Mouse (Mus musculus) embryonic facial prominence, embryonic 11.5 days (tissue): ENCODE data around the gene Cdkn3. TPM values are rescaled to one million over a fixed set of nuclear protein-coding genes. Genes with fewer than 3 reads are reported as not detected.

Experiments used
- ATAC-seq: fragments of 200-750 bp; cut with Nextera tagmentation; replicated peaks from 2 replicates; pipeline ENCODE4 v1.8.0; 2017; ENCODE audit warnings: low read depth; ENCODE audit not compliant: insufficient number of reproducible peaks, low FRiP score, low TSS enrichment
- DNase-seq: peaks from one replicate; pipeline ENCODE4 v3.0.0-alpha.2; 2015; ENCODE audit warnings: low spot score
- H3K27ac ChIP-seq: fragments of 300-500 bp; sonication (generic); replicated peaks from 2 replicates; pipeline ENCODE4 v1.5.1; 2014; ENCODE audit warnings: mild to moderate bottlenecking, low read depth, low read length, control low read depth
- H3K27me3 ChIP-seq: fragments of 300-500 bp; sonication (generic); 2 replicates; pipeline ENCODE4 v1.6.1; 2014; ENCODE audit warnings: mild to moderate bottlenecking, low read length, moderate library complexity, mixed read lengths; ENCODE audit not compliant: control insufficient read depth, insufficient read depth
- H3K36me3 ChIP-seq: fragments of 300-500 bp; sonication (generic); replicated peaks from 2 replicates; pipeline ENCODE4 v1.6.1; 2014; ENCODE audit warnings: low read depth, mild to moderate bottlenecking, low read length, moderate library complexity, mixed read lengths; ENCODE audit not compliant: control insufficient read depth, insufficient read depth
- H3K4me1 ChIP-seq: fragments of 300-500 bp; sonication (generic); 2 replicates; pipeline ENCODE4 v1.6.1; 2014; ENCODE audit warnings: low read length, mixed read lengths; ENCODE audit not compliant: control insufficient read depth, insufficient read depth
- H3K4me2 ChIP-seq: fragments of 300-500 bp; sonication (generic); 2 replicates; pipeline ENCODE4 v1.6.1; 2014; ENCODE audit warnings: low read depth, mild to moderate bottlenecking, control low read depth, low read length, moderate library complexity
- H3K4me3 ChIP-seq: fragments of 300-500 bp; sonication (generic); 2 replicates; pipeline ENCODE4 v1.5.1; 2014; ENCODE audit warnings: low read depth, low read length, control low read depth
- H3K9ac ChIP-seq: fragments of 300-500 bp; sonication (generic); replicated peaks from 2 replicates; pipeline ENCODE4 v1.6.1; 2014; ENCODE audit warnings: mild to moderate bottlenecking, control low read depth, low read length
- H3K9me3 ChIP-seq: fragments of 300-500 bp; sonication (generic); replicated peaks from 2 replicates; pipeline ENCODE4 v1.6.1; 2016; ENCODE audit warnings: mild to moderate bottlenecking, low read length, inconsistent platforms, mixed read lengths; ENCODE audit not compliant: control insufficient read depth
- WGBS: fragments of 180-500 bp; shearing (Covaris S2); extraction: QIAGEN DNeasy Blood & Tissue Kit; methylation state at CpG from one replicate; pipeline ENCODE4 v1.1.7; 2014; 5-methylcytosine and 5-hydroxymethylcytosine counted together
- polyA plus RNA-seq: library from polyadenylated mRNA; unstranded; fragments of >200 nt; fragmentation: Nextera tagmentation; extraction: Ambion mirVana; gene quantifications from 2 replicates; pipeline ENCODE4 v1.2.1, GENCODE M21; 2014

Cdkn3 gene
- 46.6 and 47.5 TPM in 2 replicates for polyA plus RNA-seq

DNA sequence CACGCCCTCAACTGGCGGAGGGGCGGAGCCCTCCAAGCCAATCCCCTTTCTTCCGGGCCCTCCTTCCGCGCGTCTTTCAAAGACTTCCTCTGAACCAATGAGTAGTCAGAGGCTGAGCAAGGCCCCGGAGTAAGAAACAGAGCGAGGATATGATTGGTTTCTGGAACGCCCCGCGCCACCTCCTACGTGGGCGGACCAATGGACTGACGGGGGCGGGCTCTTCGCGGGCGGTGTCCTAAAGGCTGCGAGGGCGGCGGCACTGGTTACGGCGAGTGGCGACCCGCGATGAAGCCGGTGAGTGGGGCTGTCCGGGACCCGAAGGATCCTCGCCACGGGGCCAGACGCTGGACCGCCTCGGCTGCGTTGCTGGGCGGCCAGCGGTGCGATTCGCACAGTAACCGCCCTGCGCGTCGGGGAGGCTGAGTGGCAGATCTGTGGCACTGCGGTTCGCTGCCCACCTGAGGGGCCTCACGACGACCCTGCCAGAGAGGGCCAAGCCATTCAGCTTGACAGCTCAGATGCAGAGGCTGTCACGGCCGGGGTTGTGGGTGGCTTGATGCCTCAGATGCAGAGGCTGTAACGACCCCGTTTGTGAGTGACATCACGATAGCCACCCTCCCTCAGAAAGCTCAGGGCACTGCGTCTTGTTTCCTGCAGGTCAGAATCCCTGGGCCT, at the start of gene Cdkn3:
Gene Cdkn3, plus strand, starts transcription at position 187 of the 675 bp plus-strand sequence.
- H3K9ac ChIP-seq: peak within 1 kb of the TSS; percentile 73
- H3K4me2 ChIP-seq: peak within 1 kb of the TSS; percentile 89
- H3K4me1 ChIP-seq: peaks cover 3% of the 10 kb centered on the region; the same call in 1 of the 2 replicates
- no peaks in the 10 kb centered on the region for H3K9me3 ChIP-seq
- peak within 1 kb of the TSS; percentile 67 for H3K4me3 ChIP-seq
- peak; percentile 93 for DNase-seq
- H3K36me3 ChIP-seq: no peaks in the 10 kb centered on the region
- peak; percentile 99 for ATAC-seq
- H3K27me3 ChIP-seq: no peaks in the 10 kb centered on the region
- WGBS: under 1% methylated on average over 54 of the region's 54 CpGs
- no peak within 1 kb of the TSS for H3K27ac ChIP-seq

DNA sequence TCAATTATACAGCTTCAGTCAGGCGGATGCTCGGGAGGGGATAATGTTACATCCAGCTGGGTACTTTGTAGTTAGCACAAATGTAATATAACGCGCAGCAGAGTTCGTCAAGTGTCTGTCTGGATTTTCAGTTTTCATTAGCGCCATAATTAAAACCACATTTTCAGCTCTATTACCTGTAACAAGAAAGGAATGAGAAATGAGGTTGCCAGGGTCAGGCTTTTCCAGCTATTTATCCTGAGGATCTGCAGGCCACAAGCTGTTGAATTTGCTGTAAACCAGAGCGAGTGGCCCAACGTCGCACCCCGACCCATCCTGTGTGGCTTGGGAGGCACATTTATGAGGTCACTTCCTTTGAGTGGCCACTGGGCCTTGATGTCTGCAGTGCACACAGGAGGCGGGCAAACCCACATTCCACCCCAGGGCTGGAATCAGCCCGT, 41.8 kb upstream of the Cdkn3 start:
- Histone ChIP-seq H3K27me3 (no peaks in the 10 kb centered on the region), H3K9ac (no peak overlapping the region), H3K4me1 (peaks cover 5% of the 10 kb centered on the region), H3K4me2 (no peak overlapping the region), H3K4me3 (no peak overlapping the region), H3K9me3 (no peaks in the 10 kb centered on the region), H3K36me3 (no peaks in the 10 kb centered on the region), H3K27ac (peak overlapping the region; percentile 59)
- DNase-seq (peak; percentile 91), ATAC-seq (peak; percentile 71)
- WGBS: 24% methylated on average over 12 of the region's 12 CpGs

DNA sequence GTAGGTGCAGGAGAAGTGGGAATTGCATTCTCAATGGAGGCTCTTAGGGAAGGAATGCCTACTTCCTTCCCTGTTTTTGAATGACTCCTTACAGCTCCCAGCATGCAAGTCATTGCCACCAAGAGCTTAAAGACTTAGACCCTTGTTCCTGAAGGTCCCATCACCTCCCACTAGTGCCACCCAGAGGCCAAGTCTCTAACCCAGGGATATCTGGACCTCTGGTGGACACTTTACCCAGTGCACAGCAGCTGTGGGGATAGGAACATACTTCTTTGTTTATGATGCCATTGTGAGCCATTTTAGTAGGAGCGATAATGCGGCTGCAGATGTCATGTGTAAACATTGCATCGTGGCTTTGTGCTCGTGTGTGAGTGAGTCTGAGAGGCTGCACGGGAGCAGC, 38.3 kb upstream of the Cdkn3 start:
- H3K27me3 ChIP-seq: no peaks in the 10 kb centered on the region
- H3K36me3 ChIP-seq: no peaks in the 10 kb centered on the region
- H3K4me2 ChIP-seq: no peak overlapping the region
- ATAC-seq (no peak), DNase-seq (peak; percentile 69)
- no peak overlapping the region for H3K4me3 ChIP-seq
- H3K9ac ChIP-seq: no peak overlapping the region
- peaks cover 5% of the 10 kb centered on the region for H3K4me1 ChIP-seq
- H3K9me3 ChIP-seq: no peaks in the 10 kb centered on the region
- no peak overlapping the region for H3K27ac ChIP-seq
- WGBS: 62% methylated on average over 5 of the region's 5 CpGs

GRCm38 (mm10) chr14:46723828-46724227, 36.5 kb upstream of the Cdkn3 start:
- DNase-seq (peak; percentile 90), ATAC-seq (no peak)
- no peak overlapping the region for H3K9ac ChIP-seq
- 0 out of 2 replicates have a peak overlapping the region, but pooled peaks have one; percentile 20 for H3K27ac ChIP-seq
- H3K9me3 ChIP-seq: no peaks in the 10 kb centered on the region
- H3K36me3 ChIP-seq: no peaks in the 10 kb centered on the region
- no peak overlapping the region for H3K4me3 ChIP-seq
- H3K27me3 ChIP-seq: no peaks in the 10 kb centered on the region
- WGBS: 19% methylated on average over 3 of the region's 3 CpGs
- H3K4me1 ChIP-seq: peaks cover 3% of the 10 kb centered on the region
- H3K4me2 ChIP-seq: no peak overlapping the region

GRCm38 (mm10) chr14:46724941-46725340, 35.4 kb upstream of the Cdkn3 start:
- Histone ChIP-seq H3K9me3 (no peaks in the 10 kb centered on the region), H3K4me3 (no peak overlapping the region), H3K27me3 (no peaks in the 10 kb centered on the region), H3K4me1 (peaks cover 2% of the 10 kb centered on the region; the same call in 1 of the 2 replicates), H3K9ac (no peak overlapping the region), H3K27ac (no peak overlapping the region), H3K4me2 (no peak overlapping the region), H3K36me3 (no peaks in the 10 kb centered on the region)
- no peak for ATAC-seq
- 42% methylated on average over 5 of the region's 5 CpGs for WGBS
- DNase-seq: no peak

DNA sequence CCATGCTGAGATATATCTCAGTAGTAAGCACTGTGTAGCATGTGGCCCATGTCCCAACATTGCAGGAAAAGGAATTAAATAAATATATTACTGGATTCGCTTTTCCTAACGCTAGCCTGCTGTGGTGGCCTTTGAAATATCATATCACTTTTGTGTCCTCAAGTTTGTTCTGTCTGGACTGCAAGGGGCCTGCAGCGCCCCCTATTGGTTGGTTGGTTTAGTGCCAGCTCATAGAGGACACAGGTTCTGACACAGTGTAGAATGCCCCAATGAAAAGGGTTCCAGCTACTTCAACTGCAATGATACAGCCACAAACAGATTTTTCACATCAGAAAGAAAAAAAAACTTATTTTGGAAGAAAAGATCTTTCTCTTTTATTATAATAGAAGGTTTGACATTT, 34.6 kb upstream of the Cdkn3 start:
- no peak overlapping the region for H3K4me3 ChIP-seq
- no peak overlapping the region for H3K4me2 ChIP-seq
- 55% methylated on average over 3 of the region's 3 CpGs for WGBS
- no peaks in the 10 kb centered on the region for H3K27me3 ChIP-seq
- H3K9ac ChIP-seq: no peak overlapping the region
- no peaks in the 10 kb centered on the region for H3K36me3 ChIP-seq
- DNase-seq: no peak
- H3K27ac ChIP-seq: no peak overlapping the region
- peaks cover 2% of the 10 kb centered on the region; the same call in 1 of the 2 replicates for H3K4me1 ChIP-seq
- no peaks in the 10 kb centered on the region for H3K9me3 ChIP-seq
- no peak for ATAC-seq

GRCm38 (mm10) chr14:46734262-46734661, 26.1 kb upstream of the Cdkn3 start:
- H3K27me3 ChIP-seq: no peaks in the 10 kb centered on the region
- 75% methylated on average over 5 of the region's 5 CpGs for WGBS
- ATAC-seq (no peak), DNase-seq (no peak)
- no peaks in the 10 kb centered on the region for H3K36me3 ChIP-seq
- no peak overlapping the region for H3K27ac ChIP-seq
- no peak overlapping the region for H3K9ac ChIP-seq
- H3K4me1 ChIP-seq: no peaks in the 10 kb centered on the region
- no peak overlapping the region for H3K4me3 ChIP-seq
- no peaks in the 10 kb centered on the region for H3K9me3 ChIP-seq
- no peak overlapping the region for H3K4me2 ChIP-seq

DNA sequence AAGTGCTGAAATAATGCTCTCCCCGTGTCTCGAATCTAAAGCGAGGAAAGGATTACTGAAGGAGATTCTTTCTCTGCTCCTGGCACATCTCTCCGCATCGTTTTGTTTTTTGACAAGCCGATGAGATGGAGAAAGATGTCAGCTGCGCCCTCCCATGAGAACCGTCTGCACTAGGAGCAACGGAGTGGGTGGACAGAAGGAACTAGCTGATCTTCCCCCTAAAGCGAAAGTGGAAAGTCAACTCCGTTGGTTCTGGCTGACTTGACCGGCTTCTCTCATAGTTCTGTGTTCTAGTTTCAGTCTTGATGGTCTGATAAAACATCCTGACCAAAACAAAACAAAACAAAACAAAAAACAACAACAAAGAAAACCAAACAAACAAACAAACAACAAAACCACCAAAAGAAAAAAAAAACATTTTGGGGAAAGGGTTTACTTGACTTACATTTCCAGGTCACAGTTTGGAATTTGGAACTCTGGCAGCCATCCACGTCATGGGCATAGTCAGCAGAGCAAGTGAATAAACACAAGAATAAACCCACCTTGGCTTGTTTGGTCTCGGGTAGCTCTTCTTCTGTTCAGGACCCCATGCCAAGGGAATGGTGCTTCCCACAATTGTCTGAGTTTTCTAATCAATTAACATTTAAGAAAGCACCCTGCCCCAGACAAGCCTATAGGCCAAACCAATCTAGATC, 25.4 kb upstream of the Cdkn3 start:
- H3K4me3 ChIP-seq: no peak overlapping the region
- H3K4me1 ChIP-seq: no peaks in the 10 kb centered on the region
- DNase-seq (no peak), ATAC-seq (no peak)
- H3K36me3 ChIP-seq: no peaks in the 10 kb centered on the region
- H3K27me3 ChIP-seq: no peaks in the 10 kb centered on the region
- no peaks in the 10 kb centered on the region for H3K9me3 ChIP-seq
- no peak overlapping the region for H3K4me2 ChIP-seq
- no peak overlapping the region for H3K27ac ChIP-seq
- no peak overlapping the region for H3K9ac ChIP-seq
- 83% methylated on average over 14 of the region's 14 CpGs for WGBS
